Mouse (Mus musculus): ENCODE data around the gene Nudc.

- TF ChIP-seq POLR2A (IDR thresholded peaks at IDR 0.05; ENCODE audit: insufficient read length, low read depth) (no peak), MYOD1 (IDR thresholded peaks at IDR 0.05; ENCODE audit: control insufficient read depth in 1 of 3, insufficient read length in 2 of 3, low read depth in 2 of 3) (no peak), MAX (IDR thresholded peaks at IDR 0.05; ENCODE audit: low read depth) (no peak), E2F4 (IDR thresholded peaks at IDR 0.05; ENCODE audit: insufficient read depth) (no peak), TCF12 (IDR thresholded peaks at IDR 0.05; ENCODE audit: insufficient read depth, poor library complexity, severe bottlenecking) (no peak), USF1 (IDR thresholded peaks at IDR 0.05; ENCODE audit: low read depth) (no peak), POLR2AphosphoS2 (IDR thresholded peaks at IDR 0.05; ENCODE audit: insufficient read length, low read depth) (no peak), CEBPB (IDR thresholded peaks at IDR 0.05; ENCODE audit: insufficient read depth, poor library complexity, severe bottlenecking) (no peak)
These were observed 24.3 kb downstream of the Nudc start for GRCm38 (mm10) chr4:133521502-133521901.

Data from myocyte (in vitro differentiated cells).